Mouse (Mus musculus) ovary, adult 10 weeks (tissue): ENCODE data around the gene Mucl3. TPM values are rescaled to one million over a fixed set of nuclear protein-coding genes. Genes with fewer than 3 reads are reported as not detected.

ENCODE experiments used
- polyA plus RNA-seq: library from polyadenylated mRNA; stranded (reverse); fragments of 350-450 nt; fragmentation: Illumina TruSeq; extraction: RNeasy Lipid Tissue Mini Kit (QIAGEN cat#74804); gene quantifications from one replicate; pipeline ENCODE4 v1.2.3, GENCODE M21; 2014

The Mucl3 gene
- 0.17 TPM for polyA plus RNA-seq

GRCm38 (mm10) chr17:35643609-35644236 is at the start of gene Mucl3:
Gene Mucl3 (minus strand): TSS chr17:35643695.

DNA sequence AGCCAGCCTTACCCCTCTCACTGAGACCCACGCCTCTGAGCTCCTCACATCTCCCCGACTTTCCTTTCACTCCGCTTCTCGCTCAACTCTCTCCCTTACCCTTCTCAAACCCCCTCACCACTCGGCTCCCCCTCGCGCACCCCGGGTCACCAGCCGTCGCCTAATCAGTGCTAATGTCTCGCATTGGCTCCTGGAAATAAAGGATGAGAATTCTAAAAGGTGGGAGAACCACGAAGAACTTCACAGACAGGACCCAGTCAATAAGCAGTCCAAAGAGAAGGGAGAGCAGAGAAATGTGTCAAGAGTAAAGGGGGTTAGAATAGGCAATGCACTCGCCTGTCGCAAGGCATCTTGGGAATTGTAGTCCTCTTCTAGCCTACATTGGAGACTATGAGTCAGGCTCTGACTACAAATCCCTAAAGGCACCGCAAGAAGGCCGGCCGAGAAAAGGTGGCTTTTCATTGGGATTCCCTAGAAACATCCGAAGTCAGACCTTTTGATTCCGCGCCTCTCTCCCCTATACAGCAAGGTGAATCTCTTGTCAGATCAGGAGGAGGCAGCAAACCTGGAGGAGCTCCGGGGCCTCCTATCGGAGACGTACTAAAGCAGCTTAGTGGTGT is 30.0 kb upstream of the Mucl3 start, which contains the start of gene Gtf2h4:
Gene Gtf2h4 (minus strand): TSS at position 324 of the 620 bp plus-strand sequence.

DNA sequence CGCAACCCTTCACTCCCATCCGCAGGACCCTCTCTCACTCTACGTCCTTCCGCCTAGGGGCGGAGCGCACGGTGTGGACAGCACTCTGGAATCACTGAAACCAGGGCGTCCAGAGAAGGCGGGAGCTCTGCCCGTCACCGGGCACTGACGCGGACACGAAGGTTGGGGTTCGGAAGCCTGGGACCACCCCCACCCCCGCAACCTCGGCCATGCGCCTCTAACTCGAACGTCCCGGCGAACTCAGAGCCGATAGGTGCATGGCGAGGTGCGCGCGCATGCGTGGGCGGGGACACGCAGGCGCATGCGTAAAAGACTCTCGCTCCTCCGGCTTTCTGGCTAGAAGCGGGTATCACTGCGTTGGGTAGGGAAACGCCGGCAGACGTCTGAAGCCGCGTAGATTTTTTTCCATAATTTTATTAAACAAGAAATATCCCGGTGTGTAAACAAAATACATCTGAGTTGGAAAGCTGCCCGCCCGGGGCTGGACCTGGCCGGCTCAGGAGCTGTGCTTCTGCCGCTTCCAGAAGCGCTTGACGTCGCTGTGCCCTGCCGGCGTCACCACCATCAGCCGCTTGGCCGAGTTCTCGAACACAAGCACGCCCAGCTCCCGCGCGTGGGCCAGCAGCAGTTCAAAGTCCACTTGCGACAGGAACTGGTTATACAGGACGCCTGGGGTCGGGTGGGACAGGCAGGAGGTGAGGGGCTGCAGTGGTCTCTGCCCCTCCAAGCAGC is 24.0 kb upstream of the Mucl3 start, which contains the start of gene Vars2:
Gene Vars2 (minus strand): TSS at position 259 of the 732 bp plus-strand sequence.

GRCm38 (mm10) chr17:35626537-35626936 is 17.0 kb downstream of the Mucl3 start, which contains the start of gene Gm9573:
Gene Gm9573 (minus strand): TSS chr17:35626637.

GRCm38 (mm10) chr17:35601249-35601648 is 42.2 kb downstream of the Mucl3 start, which contains the start of gene Sfta2:
Gene Sfta2 (plus strand): TSS chr17:35601549.

Other genes with a start within 250 kb of the Mucl3 start
- gene H2-Q6, start 218.8 kb downstream of the Mucl3 start, polyA plus RNA-seq: 3.0 TPM
- 2.0 TPM for gene H2-Q7, start 204.5 kb downstream of the Mucl3 start, polyA plus RNA-seq
- gene H2-Q10, start 173.6 kb downstream of the Mucl3 start, polyA plus RNA-seq: 0.80 TPM
- 0.46 TPM for gene Pou5f1, start 137.7 kb downstream of the Mucl3 start, polyA plus RNA-seq
- 1.9 TPM for gene Tcf19, start 126.9 kb downstream of the Mucl3 start, polyA plus RNA-seq
- 0.23 TPM for gene Cchcr1, start 126.6 kb downstream of the Mucl3 start, polyA plus RNA-seq
- gene Psors1c2, start 110.5 kb downstream of the Mucl3 start, polyA plus RNA-seq: not detected
- gene Cdsn, start 91.6 kb downstream of the Mucl3 start, polyA plus RNA-seq: not detected
- gene 2300002M23Rik, start 76.2 kb downstream of the Mucl3 start, polyA plus RNA-seq: 0.48 TPM
- gene Sfta2, start 42.1 kb downstream of the Mucl3 start, polyA plus RNA-seq: not detected
- not detected for gene Gm9573, start 17.1 kb downstream of the Mucl3 start, polyA plus RNA-seq
- 0.48 TPM for gene Vars2, start 23.9 kb upstream of the Mucl3 start, polyA plus RNA-seq
- 2.4 TPM for gene Gtf2h4, start 30.0 kb upstream of the Mucl3 start, polyA plus RNA-seq
- 7.1 TPM for gene Ddr1, start 60.9 kb upstream of the Mucl3 start, polyA plus RNA-seq
- 7.2 TPM for gene Ier3, start 178.0 kb upstream of the Mucl3 start, polyA plus RNA-seq
- 6.8 TPM for gene Flot1, start 179.5 kb upstream of the Mucl3 start, polyA plus RNA-seq
- gene Tubb5, start 194.6 kb upstream of the Mucl3 start, polyA plus RNA-seq: 165 TPM
- 27.0 TPM for gene Mdc1, start 197.8 kb upstream of the Mucl3 start, polyA plus RNA-seq
- gene Nrm, start 217.6 kb upstream of the Mucl3 start, polyA plus RNA-seq: 4.5 TPM
- gene Ppp1r18, start 221.9 kb upstream of the Mucl3 start, polyA plus RNA-seq: 2.1 TPM
- 17.6 TPM for gene Dhx16, start 236.1 kb upstream of the Mucl3 start, polyA plus RNA-seq